Mouse (Mus musculus) gastrocnemius, adult 2 months (tissue): ENCODE measurements around the gene Rpp14. TPM values are rescaled to one million over a fixed set of nuclear protein-coding genes. Genes with fewer than 3 reads are reported as not detected.
A peak's percentile ranks its signal among the peaks of the same experiment; 100 is the strongest.

ENCODE experiments used
- DNase-seq: peaks from one replicate; pipeline ENCODE4 v3.0.0; 2022
- H3K27ac ChIP-seq: fragments of 200-600 bp; 2 replicates; pipeline ENCODE4 v1.8.1; 2022; ENCODE audit warnings: mild to moderate bottlenecking
- H3K4me3 ChIP-seq: fragments of 200-600 bp; 2 replicates; pipeline ENCODE4 v1.8.1; 2022; ENCODE audit warnings: mild to moderate bottlenecking, moderate library complexity
- CTCF ChIP-seq: fragments of 200-600 bp; IDR thresholded peaks from 2 replicates; pipeline ENCODE4 v1.8.1; 2022; ENCODE audit warnings: antibody characterized with exemption, mild to moderate bottlenecking, moderate library complexity
- intact Hi-C: fragments of 180-260 bp; cut with DNase I; formaldehyde crosslinking; loops from one replicate; pipeline ENCODE4 v1.15.1; 2025
- total RNA-seq, 2 experiments: library from RNA; stranded (reverse); gene quantifications; 2 replicates each; pipeline ENCODE4 v1.2.3; 2021

The Rpp14 gene
- total RNA-seq, 2 experiments from 2014 or later: 24.2 to 31.5 TPM

GRCm38 (mm10) chr14:8044330-8044729 lies 35.8 kb upstream of the Rpp14 start:
- peak; percentile 74 for TF ChIP-seq CTCF
- DNase-seq: no peak
- intact Hi-C loops: loop anchor here (1.0 to 5.0 kb wide), 3 partner anchors 47 to 227 kb away; partner anchors contain the start of gene Flnb
- H3K27ac ChIP-seq: no peak overlapping the region
- no peak overlapping the region for H3K4me3 ChIP-seq

DNA sequence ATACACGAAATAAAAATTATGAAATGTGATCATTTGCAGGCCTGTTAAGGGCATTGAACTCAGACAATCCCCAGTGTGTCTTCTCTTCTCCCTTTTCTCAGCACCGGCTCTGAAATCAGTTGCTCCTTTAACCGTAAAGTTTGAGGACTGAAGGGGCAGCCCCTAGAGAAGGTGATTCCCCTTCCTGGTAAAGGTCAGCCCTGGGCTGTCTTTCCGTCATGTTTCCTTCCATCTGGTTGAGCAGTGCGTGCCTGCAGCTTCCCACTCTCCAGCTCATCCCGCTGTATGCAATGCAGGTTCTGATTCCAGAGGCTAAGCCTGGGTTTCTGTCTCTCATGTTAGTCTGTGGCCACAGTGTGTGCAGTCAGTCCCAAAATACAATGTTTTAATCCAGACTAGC lies 35.4 kb upstream of the Rpp14 start:
- Histone ChIP-seq H3K4me3 (no peak overlapping the region), H3K27ac (no peak overlapping the region)
- no peak for TF ChIP-seq CTCF
- DNase-seq: no peak
- intact Hi-C loops: loop anchor here (1.0 to 5.0 kb wide), 3 partner anchors 47 to 227 kb away; partner anchors contain the start of gene Flnb

- Histone ChIP-seq H3K27ac (no peak overlapping the region), H3K4me3 (no peak overlapping the region)
- intact Hi-C loops: no loop called here
- no peak for TF ChIP-seq CTCF
- no peak for DNase-seq
Measured at GRCm38 (mm10) chr14:8045187-8045846, 34.9 kb upstream of the Rpp14 start.

GRCm38 (mm10) chr14:8046839-8047238 lies 33.3 kb upstream of the Rpp14 start:
- no peak overlapping the region for H3K27ac ChIP-seq
- intact Hi-C loops: no loop called here
- no peak for DNase-seq
- TF ChIP-seq CTCF: no peak
- H3K4me3 ChIP-seq: no peak overlapping the region

GRCm38 (mm10) chr14:8049334-8049733 lies 30.8 kb upstream of the Rpp14 start:
- intact Hi-C loops: no loop called here
- Histone ChIP-seq H3K4me3 (peak overlapping the region; percentile 24; the same call in 1 of the 2 replicates), H3K27ac (no peak overlapping the region)
- no peak for TF ChIP-seq CTCF
- no peak for DNase-seq

- H3K4me3 ChIP-seq: no peak overlapping the region
- no peak overlapping the region for H3K27ac ChIP-seq
- DNase-seq: no peak
- intact Hi-C loops: no loop called here
- TF ChIP-seq CTCF: no peak
Measured at GRCm38 (mm10) chr14:8051869-8052268, 28.3 kb upstream of the Rpp14 start.

GRCm38 (mm10) chr14:8052661-8053060 lies 27.5 kb upstream of the Rpp14 start:
- intact Hi-C loops: no loop called here
- no peak for DNase-seq
- Histone ChIP-seq H3K27ac (no peak overlapping the region), H3K4me3 (no peak overlapping the region)
- TF ChIP-seq CTCF: no peak

GRCm38 (mm10) chr14:8054310-8055102 lies 25.7 kb upstream of the Rpp14 start:
- no peak for TF ChIP-seq CTCF
- no peak overlapping the region for H3K27ac ChIP-seq
- no peak for DNase-seq
- intact Hi-C loops: no loop called here
- no peak overlapping the region for H3K4me3 ChIP-seq

GRCm38 (mm10) chr14:8056076-8056475 lies 24.1 kb upstream of the Rpp14 start:
- intact Hi-C loops: no loop called here
- Histone ChIP-seq H3K4me3 (no peak overlapping the region), H3K27ac (no peak overlapping the region)
- TF ChIP-seq CTCF: no peak
- DNase-seq: no peak

- intact Hi-C loops: no loop called here
- H3K27ac ChIP-seq: no peak overlapping the region
- H3K4me3 ChIP-seq: no peak overlapping the region
- no peak for DNase-seq
- TF ChIP-seq CTCF: no peak
Measured at GRCm38 (mm10) chr14:8059938-8060337, 20.2 kb upstream of the Rpp14 start.

- DNase-seq: no peak
- intact Hi-C loops: no loop called here
- no peak for TF ChIP-seq CTCF
- no peak overlapping the region for H3K4me3 ChIP-seq
- H3K27ac ChIP-seq: peak overlapping the region; percentile 28; the same call in 1 of the 2 replicates
Measured at GRCm38 (mm10) chr14:8062076-8062475, 18.1 kb upstream of the Rpp14 start.

- no peak for DNase-seq
- no peak for TF ChIP-seq CTCF
- Histone ChIP-seq H3K4me3 (no peak overlapping the region), H3K27ac (peak overlapping the region; percentile 28; the same call in 1 of the 2 replicates)
- intact Hi-C loops: no loop called here
Measured at GRCm38 (mm10) chr14:8062537-8063301, 17.4 kb upstream of the Rpp14 start.
